Mouse (Mus musculus) neural tube, embryonic 15.5 days (tissue): ENCODE data around the gene Ifit3b. TPM values are rescaled to one million over a fixed set of nuclear protein-coding genes. Genes with fewer than 3 reads are reported as not detected.
"Not testable (repeated sequence)": the region's sequence is repeated elsewhere in the genome, so short reads cannot be mapped to it uniquely, and the experiment has no call there.

Source experiments
- ATAC-seq: fragments of 200-750 bp; cut with Nextera tagmentation; 2 replicates; pipeline ENCODE4 v1.8.0; 2017; ENCODE audit warnings: mild to moderate bottlenecking, moderate TSS enrichment, moderate library complexity; ENCODE audit not compliant: low FRiP score
- H3K27ac ChIP-seq: fragments of 300-500 bp; sonication (generic); replicated peaks from 2 replicates; pipeline ENCODE4 v1.5.1; 2015; ENCODE audit warnings: mild to moderate bottlenecking, inconsistent platforms
- H3K27me3 ChIP-seq: fragments of 300-500 bp; sonication (generic); replicated peaks from 2 replicates; pipeline ENCODE4 v1.6.1; 2015; ENCODE audit warnings: inconsistent platforms
- H3K36me3 ChIP-seq: fragments of 300-500 bp; sonication (generic); 2 replicates; pipeline ENCODE4 v1.6.1; 2015; ENCODE audit warnings: inconsistent platforms
- H3K4me1 ChIP-seq: fragments of 300-500 bp; sonication (generic); 2 replicates; pipeline ENCODE4 v1.6.1; 2015; ENCODE audit warnings: inconsistent platforms
- H3K4me2 ChIP-seq: fragments of 300-500 bp; sonication (generic); 2 replicates; pipeline ENCODE4 v1.6.1; 2015; ENCODE audit warnings: inconsistent platforms, mild to moderate bottlenecking, moderate library complexity
- H3K4me3 ChIP-seq: fragments of 300-500 bp; sonication (generic); replicated peaks from 2 replicates; pipeline ENCODE4 v1.5.1; 2015; ENCODE audit warnings: mild to moderate bottlenecking, inconsistent platforms
- H3K9ac ChIP-seq: fragments of 300-500 bp; sonication (generic); replicated peaks from 2 replicates; pipeline ENCODE4 v1.6.1; 2015; ENCODE audit warnings: mild to moderate bottlenecking, inconsistent platforms
- H3K9me3 ChIP-seq: fragments of 300-500 bp; sonication (generic); replicated peaks from 2 replicates; pipeline ENCODE4 v1.6.1; 2016; ENCODE audit warnings: inconsistent platforms
- WGBS: fragments of 180-500 bp; shearing (Covaris S2); methylation state at CpG from one replicate; pipeline ENCODE4 v1.1.7; 2015; ENCODE audit warnings: mixed read lengths; 5-methylcytosine and 5-hydroxymethylcytosine counted together
- polyA plus RNA-seq: library from polyadenylated mRNA; unstranded; fragments of >200 nt; fragmentation: Nextera tagmentation; extraction: Ambion mirVana; gene quantifications from 2 replicates; pipeline ENCODE4 v1.2.1, GENCODE M21; 2015

Gene Ifit3b
- polyA plus RNA-seq, 1 experiment from 2014 or later = 0.51 TPM

GRCm38 (mm10) chr19:34585740-34586458 lies 21.9 kb upstream of the Ifit3b start:
- H3K4me3 ChIP-seq, ATAC-seq, H3K27me3 ChIP-seq, H3K9ac ChIP-seq, H3K36me3 ChIP-seq, H3K4me1 ChIP-seq, H3K4me2 ChIP-seq, H3K9me3 ChIP-seq, H3K27ac ChIP-seq: not testable (repeated sequence)
- WGBS = 78% methylated on average over 5 of the region's 5 CpGs

- H3K27ac ChIP-seq, ATAC-seq: not testable (repeated sequence)
Observed at GRCm38 (mm10) chr19:34587898-34588692, 19.7 kb upstream of the Ifit3b start.

GRCm38 (mm10) chr19:34588959-34589358 lies 18.8 kb upstream of the Ifit3b start:
- Histone ChIP-seq H3K9me3 (no peaks in the 10 kb centered on the region), H3K4me1 (no peaks in the 10 kb centered on the region), H3K27ac (no peak overlapping the region), H3K27me3 (no peaks in the 10 kb centered on the region), H3K9ac (no peak overlapping the region), H3K36me3 (no peaks in the 10 kb centered on the region), H3K4me2 (no peak overlapping the region), H3K4me3 (no peak overlapping the region)
- ATAC-seq = no peak

More at GRCm38 (mm10) chr19:34587898-34588692, 19.7 kb upstream of the Ifit3b start:
- not testable (repeated sequence) for H3K4me3 ChIP-seq, H3K9ac ChIP-seq, H3K4me1 ChIP-seq, H3K36me3 ChIP-seq, H3K9me3 ChIP-seq, H3K4me2 ChIP-seq, H3K27me3 ChIP-seq
- 87% methylated on average over 7 of the region's 12 CpGs for WGBS

- Histone ChIP-seq H3K4me1 (peaks cover 3% of the 10 kb centered on the region; the same call in 1 of the 2 replicates), H3K27me3 (no peaks in the 10 kb centered on the region)
- ATAC-seq = no peak
Observed at GRCm38 (mm10) chr19:34593456-34593855, 14.3 kb upstream of the Ifit3b start.

GRCm38 (mm10) chr19:34594523-34594922 lies 13.2 kb upstream of the Ifit3b start:
- H3K4me2 ChIP-seq, H3K36me3 ChIP-seq, H3K4me3 ChIP-seq, H3K9me3 ChIP-seq, H3K4me1 ChIP-seq, ATAC-seq, H3K9ac ChIP-seq, H3K27ac ChIP-seq, H3K27me3 ChIP-seq: not testable (repeated sequence)
- 83% methylated on average over 3 of the region's 3 CpGs for WGBS

More at GRCm38 (mm10) chr19:34593456-34593855, 14.3 kb upstream of the Ifit3b start:
- WGBS = 92% methylated on average over 2 of the region's 2 CpGs
- H3K4me2 ChIP-seq = no peak overlapping the region
- H3K36me3 ChIP-seq = no peaks in the 10 kb centered on the region
- no peak overlapping the region for H3K27ac ChIP-seq
- no peak overlapping the region for H3K9ac ChIP-seq
- H3K4me3 ChIP-seq = no peak overlapping the region
- no peaks in the 10 kb centered on the region for H3K9me3 ChIP-seq

- ATAC-seq = no peak
- H3K4me1 ChIP-seq = peaks cover 4% of the 10 kb centered on the region; the same call in 1 of the 2 replicates
- H3K9ac ChIP-seq = no peak overlapping the region
Observed at GRCm38 (mm10) chr19:34596811-34597210, 11.0 kb upstream of the Ifit3b start.

GRCm38 (mm10) chr19:34598341-34598740 lies 9.4 kb upstream of the Ifit3b start:
- no peak overlapping the region for H3K4me3 ChIP-seq
- H3K9me3 ChIP-seq = no peaks in the 10 kb centered on the region
- H3K27ac ChIP-seq = no peak overlapping the region
- H3K4me1 ChIP-seq = peaks cover 4% of the 10 kb centered on the region; the same call in 1 of the 2 replicates
- H3K36me3 ChIP-seq = no peaks in the 10 kb centered on the region
- 81% methylated on average over 2 of the region's 2 CpGs for WGBS
- no peaks in the 10 kb centered on the region for H3K27me3 ChIP-seq
- ATAC-seq = peak; percentile 25; the same call in 1 of the 2 replicates
- no peak overlapping the region for H3K4me2 ChIP-seq
- H3K9ac ChIP-seq = no peak overlapping the region

More at GRCm38 (mm10) chr19:34596811-34597210, 11.0 kb upstream of the Ifit3b start:
- H3K27ac ChIP-seq = no peak overlapping the region
- H3K4me2 ChIP-seq = no peak overlapping the region
- H3K27me3 ChIP-seq = no peaks in the 10 kb centered on the region
- no peaks in the 10 kb centered on the region for H3K36me3 ChIP-seq
- no peak overlapping the region for H3K4me3 ChIP-seq
- no peaks in the 10 kb centered on the region for H3K9me3 ChIP-seq

- not testable (repeated sequence) for H3K36me3 ChIP-seq, ATAC-seq, H3K9ac ChIP-seq, H3K4me3 ChIP-seq, H3K4me2 ChIP-seq, H3K4me1 ChIP-seq, H3K9me3 ChIP-seq, H3K27me3 ChIP-seq, H3K27ac ChIP-seq
Observed at GRCm38 (mm10) chr19:34599250-34599649, 8.5 kb upstream of the Ifit3b start.

GRCm38 (mm10) chr19:34601888-34602287 lies 5.9 kb upstream of the Ifit3b start, which contains the start of gene Ifit1bl1:
Gene Ifit1bl1 (minus strand): TSS chr19:34601956.
- not testable (repeated sequence) for H3K9me3 ChIP-seq, H3K27me3 ChIP-seq, H3K27ac ChIP-seq, H3K4me2 ChIP-seq, ATAC-seq, H3K36me3 ChIP-seq, H3K4me1 ChIP-seq, H3K4me3 ChIP-seq, H3K9ac ChIP-seq
- WGBS = 53% methylated on average over 1 of the region's 1 CpGs

GRCm38 (mm10) chr19:34605472-34605871 lies 2.3 kb upstream of the Ifit3b start:
- Histone ChIP-seq H3K27ac (no peak overlapping the region), H3K4me2 (no peak overlapping the region), H3K4me3 (no peak overlapping the region), H3K9me3 (no peaks in the 10 kb centered on the region), H3K27me3 (no peaks in the 10 kb centered on the region), H3K4me1 (0 out of 2 replicates have a peak, but pooled peaks cover 2% of the 10 kb centered on the region), H3K9ac (no peak overlapping the region), H3K36me3 (no peaks in the 10 kb centered on the region)
- ATAC-seq = no peak
- WGBS = 93% methylated on average over 3 of the region's 3 CpGs

- H3K4me2 ChIP-seq, H3K4me3 ChIP-seq, H3K36me3 ChIP-seq, ATAC-seq, H3K27ac ChIP-seq, H3K9me3 ChIP-seq, H3K4me1 ChIP-seq, H3K27me3 ChIP-seq, H3K9ac ChIP-seq: not testable (repeated sequence)
- WGBS = 85% methylated on average over 3 of the region's 3 CpGs
Observed at GRCm38 (mm10) chr19:34610118-34610517, 2.3 kb downstream of the Ifit3b start.
